Mouse (Mus musculus) liver, embryonic 13.5 days (tissue): ENCODE data around the gene Zfp867. TPM values are rescaled to one million over a fixed set of nuclear protein-coding genes. Genes with fewer than 3 reads are reported as not detected.
A peak's percentile ranks its signal among the peaks of the same experiment; 100 is the strongest.

Experiments used
- ATAC-seq: fragments of 200-750 bp; cut with Nextera tagmentation; 2 replicates; pipeline ENCODE4 v1.8.0; 2017; ENCODE audit warnings: low read depth, mild to moderate bottlenecking, moderate number of reproducible peaks, moderate library complexity
- DNase-seq: peaks from one replicate; pipeline ENCODE4 v3.0.0; 2022
- H3K27ac ChIP-seq: fragments of 300-500 bp; sonication (generic); 2 replicates; pipeline ENCODE4 v1.5.1; 2015; ENCODE audit warnings: moderate library complexity, mild to moderate bottlenecking, inconsistent platforms
- H3K27me3 ChIP-seq: fragments of 300-500 bp; sonication (generic); 2 replicates; pipeline ENCODE4 v1.6.1; 2015; ENCODE audit warnings: mild to moderate bottlenecking, inconsistent platforms
- H3K36me3 ChIP-seq: fragments of 300-500 bp; sonication (generic); 2 replicates; pipeline ENCODE4 v1.6.1; 2015; ENCODE audit warnings: mild to moderate bottlenecking, inconsistent platforms
- H3K4me1 ChIP-seq: fragments of 300-500 bp; sonication (generic); replicated peaks from 2 replicates; pipeline ENCODE4 v1.6.1; 2015; ENCODE audit warnings: inconsistent platforms
- H3K4me2 ChIP-seq: fragments of 300-500 bp; sonication (generic); 2 replicates; pipeline ENCODE4 v1.6.1; 2015; ENCODE audit warnings: inconsistent platforms, mild to moderate bottlenecking, moderate library complexity
- H3K4me3 ChIP-seq: fragments of 300-500 bp; sonication (generic); replicated peaks from 2 replicates; pipeline ENCODE4 v1.5.1; 2015; ENCODE audit warnings: mild to moderate bottlenecking, inconsistent platforms
- H3K9ac ChIP-seq: fragments of 300-500 bp; sonication (generic); 2 replicates; pipeline ENCODE4 v1.6.1; 2015; ENCODE audit warnings: mild to moderate bottlenecking, inconsistent platforms
- H3K9me3 ChIP-seq: fragments of 300-500 bp; sonication (generic); replicated peaks from 2 replicates; pipeline ENCODE4 v1.6.1; 2016; ENCODE audit warnings: inconsistent platforms
- WGBS: fragments of 180-500 bp; shearing (Covaris S2); methylation state at CpG from one replicate; pipeline ENCODE4 v1.1.7; 2015; ENCODE audit not compliant: insufficient replicate concordance; 5-methylcytosine and 5-hydroxymethylcytosine counted together
- polyA plus RNA-seq: library from polyadenylated mRNA; unstranded; fragments of >200 nt; fragmentation: Nextera tagmentation; extraction: Ambion mirVana; gene quantifications from 2 replicates; pipeline ENCODE4 v1.2.1, GENCODE M21; 2015

Gene Zfp867
- polyA plus RNA-seq, 1 experiment from 2014 or later = 1.1 TPM

- DNase-seq = no peak
- 58% methylated on average over 5 of the region's 5 CpGs for WGBS
- Histone ChIP-seq H3K27me3 (no peaks in the 10 kb centered on the region), H3K36me3 (peaks cover 15% of the 10 kb centered on the region), H3K4me1 (peaks cover 26% of the 10 kb centered on the region), H3K4me2 (no peak overlapping the region), H3K4me3 (no peak overlapping the region), H3K9ac (no peak overlapping the region), H3K27ac (peak overlapping the region; percentile 39; the same call in 1 of the 2 replicates), H3K9me3 (no peaks in the 10 kb centered on the region)
- ATAC-seq = peak; percentile 52; the same call in 1 of the 2 replicates
These were observed 49.2 kb downstream of the Zfp867 start for GRCm38 (mm10) chr11:59423010-59423588.

- Histone ChIP-seq H3K27me3 (no peaks in the 10 kb centered on the region), H3K4me1 (peaks cover 26% of the 10 kb centered on the region), H3K36me3 (peaks cover 6% of the 10 kb centered on the region), H3K9ac (no peak overlapping the region), H3K27ac (no peak overlapping the region; the same call in 1 of the 2 replicates), H3K4me3 (no peak overlapping the region), H3K9me3 (no peaks in the 10 kb centered on the region), H3K4me2 (no peak overlapping the region)
- ATAC-seq (no peak), DNase-seq (no peak)
- 55% methylated on average over 2 of the region's 2 CpGs for WGBS
These were observed 50.3 kb downstream of the Zfp867 start for GRCm38 (mm10) chr11:59421967-59422366.

GRCm38 (mm10) chr11:59421436-59421835 is 50.8 kb downstream of the Zfp867 start:
- no peaks in the 10 kb centered on the region for H3K27me3 ChIP-seq

GRCm38 (mm10) chr11:59418708-59419107 is 53.6 kb downstream of the Zfp867 start:
- Histone ChIP-seq H3K27ac (no peak overlapping the region), H3K4me3 (no peak overlapping the region), H3K4me2 (no peak overlapping the region), H3K4me1 (peaks cover 23% of the 10 kb centered on the region), H3K27me3 (no peaks in the 10 kb centered on the region), H3K9me3 (no peaks in the 10 kb centered on the region), H3K36me3 (peaks cover 7% of the 10 kb centered on the region; the same call in 1 of the 2 replicates), H3K9ac (no peak overlapping the region)
- ATAC-seq (peak; percentile 39; the same call in 1 of the 2 replicates), DNase-seq (no peak)
- 15% methylated on average over 5 of the region's 5 CpGs for WGBS

More at GRCm38 (mm10) chr11:59421436-59421835, 50.8 kb downstream of the Zfp867 start:
- Histone ChIP-seq H3K4me1 (peaks cover 26% of the 10 kb centered on the region), H3K9ac (no peak overlapping the region), H3K27ac (no peak overlapping the region), H3K4me2 (no peak overlapping the region), H3K9me3 (no peaks in the 10 kb centered on the region), H3K36me3 (peaks cover 5% of the 10 kb centered on the region; the same call in 1 of the 2 replicates), H3K4me3 (no peak overlapping the region)
- ATAC-seq (no peak), DNase-seq (peak; percentile 10)
- WGBS = 40% methylated on average over 8 of the region's 8 CpGs

GRCm38 (mm10) chr11:59412999-59413863 is 59.0 kb downstream of the Zfp867 start:
- no peak overlapping the region for H3K9ac ChIP-seq
- H3K4me1 ChIP-seq = peaks cover 19% of the 10 kb centered on the region
- no peaks in the 10 kb centered on the region for H3K9me3 ChIP-seq
- H3K36me3 ChIP-seq = peaks cover 4% of the 10 kb centered on the region; the same call in 1 of the 2 replicates
- no peak for DNase-seq
- H3K4me3 ChIP-seq = no peak overlapping the region
- no peak overlapping the region for H3K27ac ChIP-seq
- no peak for ATAC-seq
- 72% methylated on average over 13 of the region's 13 CpGs for WGBS
- no peaks in the 10 kb centered on the region for H3K27me3 ChIP-seq
- H3K4me2 ChIP-seq = no peak overlapping the region

- H3K4me3 ChIP-seq = no peak overlapping the region
- no peak overlapping the region for H3K27ac ChIP-seq
- no peaks in the 10 kb centered on the region for H3K9me3 ChIP-seq
- no peak overlapping the region for H3K9ac ChIP-seq
- WGBS = 66% methylated on average over 6 of the region's 6 CpGs
- H3K4me1 ChIP-seq = peaks cover 19% of the 10 kb centered on the region
- no peak overlapping the region for H3K4me2 ChIP-seq
- H3K36me3 ChIP-seq = peaks cover 9% of the 10 kb centered on the region
- H3K27me3 ChIP-seq = no peaks in the 10 kb centered on the region
- DNase-seq = no peak
- ATAC-seq = no peak
These were observed 60.2 kb downstream of the Zfp867 start for GRCm38 (mm10) chr11:59412058-59412457.

Other genes starting within 250 kb of the Zfp867 start
- 275 and 317 TPM in 2 replicates for gene Arf1, start 244.2 kb downstream of the Zfp867 start, polyA plus RNA-seq
- 0.05 TPM in 1 of 2 replicates, not detected in the other for gene Wnt3a, start 181.7 kb downstream of the Zfp867 start, polyA plus RNA-seq
- 0.22 and 0.39 TPM in 2 replicates for gene Wnt9a, start 165.5 kb downstream of the Zfp867 start, polyA plus RNA-seq
- gene Prss38, start 96.8 kb downstream of the Zfp867 start, polyA plus RNA-seq = not detected in 2 replicates
- gene Jmjd4, start 22.4 kb downstream of the Zfp867 start, polyA plus RNA-seq = 5.2 and 5.3 TPM in 2 replicates
- 26.8 and 31.0 TPM in 2 replicates for gene Snap47, start 21.3 kb downstream of the Zfp867 start, polyA plus RNA-seq
- 4.6 and 5.6 TPM in 2 replicates for gene Zkscan17, start 54.3 kb upstream of the Zfp867 start, polyA plus RNA-seq
- gene Nlrp3, start 69.1 kb upstream of the Zfp867 start, polyA plus RNA-seq = 0.27 and 0.46 TPM in 2 replicates
- gene Olfr222, start 103.8 kb upstream of the Zfp867 start, polyA plus RNA-seq = not detected in 2 replicates
- gene Olfr223, start 120.8 kb upstream of the Zfp867 start, polyA plus RNA-seq = not detected in 2 replicates
- 10.7 and 11.8 TPM in 2 replicates for gene Mprip, start 188.8 kb upstream of the Zfp867 start, polyA plus RNA-seq